Mouse (Mus musculus): ENCODE measurements around the gene Rab13. TPM values are rescaled to one million over a fixed set of nuclear protein-coding genes. Genes with fewer than 3 reads are reported as not detected.

Rab13 gene
- 28.9 and 29.8 TPM in 2 replicates for polyA plus RNA-seq (2015; fragmentation: Nextera tagmentation; extraction: Ambion mirVana)

DNA sequence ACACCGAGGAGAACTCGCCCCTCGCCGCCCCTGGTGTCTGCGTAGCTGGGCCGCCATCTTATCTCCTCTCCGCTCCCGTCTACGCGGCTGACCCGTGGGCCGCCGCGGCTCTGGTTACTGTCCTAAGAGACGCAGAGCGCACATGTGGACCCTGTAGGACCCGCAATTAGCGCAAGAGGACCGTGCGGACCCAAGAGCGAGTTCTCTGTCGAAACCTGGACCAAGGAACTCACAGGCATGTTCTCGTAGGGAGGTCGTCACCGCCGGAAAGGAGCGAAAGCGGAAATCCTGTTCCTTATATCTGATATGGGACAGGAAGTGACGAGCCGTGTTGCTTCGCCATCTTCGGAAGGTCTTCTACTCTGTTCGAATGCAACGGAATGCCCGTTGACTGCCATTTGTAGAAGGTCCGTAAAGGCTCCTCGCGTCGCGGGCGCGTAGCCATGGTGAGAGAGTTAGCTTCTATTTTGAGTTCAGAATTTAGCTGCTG is at the start of gene Rab13, which contains the start of gene Rps27:
TSS of gene Rab13 (plus strand) at position 319 of the 490 bp plus-strand sequence.
TSS of gene Rps27 (minus strand) at position 275 of the 490 bp plus-strand sequence.
- Histone ChIP-seq H3K36me3 (peaks cover 41% of the 10 kb centered on the region), H3K9me3 (no peaks in the 10 kb centered on the region), H3K4me3 (peak within 1 kb of the TSS; percentile 86), H3K4me1 (replicated peaks) (peaks cover 29% of the 10 kb centered on the region), H3K4me2 (peak within 1 kb of the TSS; percentile 95), H3K27me3 (no peaks in the 10 kb centered on the region), H3K27ac (peak within 1 kb of the TSS; percentile 92), H3K9ac (peak within 1 kb of the TSS; percentile 91)
- under 1% methylated on average over 42 of the region's 42 CpGs for WGBS
- peak; percentile 95 for ATAC-seq (ENCODE audit: low FRiP score)

DNA sequence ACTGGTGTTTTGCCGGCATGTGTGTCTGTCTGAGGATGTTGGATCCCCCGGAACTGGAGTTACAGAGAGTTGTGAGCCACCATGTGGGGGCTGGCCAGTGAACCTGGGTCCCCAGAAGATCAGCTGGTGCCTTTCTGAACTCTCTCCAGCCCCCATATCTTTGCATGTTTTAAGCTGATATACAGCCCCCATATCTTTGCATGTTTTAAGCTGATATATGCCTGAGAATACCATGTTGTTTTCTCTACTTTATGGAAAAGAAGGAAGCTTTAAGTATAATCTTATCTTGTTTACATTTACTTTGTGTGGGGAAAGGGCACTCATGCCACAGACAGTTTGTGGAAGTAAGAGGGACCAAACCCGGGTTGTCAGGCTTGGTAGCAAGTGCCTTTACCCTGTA is 33.9 kb upstream of the Rab13 start:
- no peak overlapping the region for H3K4me3 ChIP-seq
- no peak overlapping the region for H3K4me2 ChIP-seq
- ATAC-seq (ENCODE audit: low FRiP score) = no peak
- 84% methylated on average over 3 of the region's 3 CpGs for whole genome bisulfite sequencing
- no peaks in the 10 kb centered on the region for H3K27me3 ChIP-seq
- H3K9ac ChIP-seq = no peak overlapping the region
- no peak overlapping the region for H3K27ac ChIP-seq
- H3K36me3 ChIP-seq = no peaks in the 10 kb centered on the region
- H3K9me3 ChIP-seq = no peaks in the 10 kb centered on the region
- no peaks in the 10 kb centered on the region for H3K4me1 ChIP-seq (replicated peaks)

DNA sequence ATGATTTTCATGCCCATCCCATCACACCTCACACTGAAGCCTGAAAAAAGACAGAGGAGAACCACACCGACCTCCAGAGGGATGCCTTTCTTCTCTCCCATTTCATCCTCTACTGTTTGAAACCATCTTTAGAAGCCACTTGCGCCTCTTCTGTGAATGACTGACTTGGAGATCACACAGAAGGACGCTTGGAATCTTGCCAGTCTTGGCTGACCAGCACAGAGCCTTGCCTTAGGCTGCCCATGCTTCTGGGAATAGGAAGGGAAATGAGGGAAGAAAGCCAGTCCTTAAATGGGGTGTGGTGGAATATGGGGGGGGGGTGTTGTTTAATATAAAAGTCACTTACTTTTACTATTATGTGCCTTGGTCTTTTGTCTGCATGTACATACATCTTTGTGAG is 29.9 kb upstream of the Rab13 start:
- no peak overlapping the region for H3K27ac ChIP-seq
- H3K9me3 ChIP-seq = no peaks in the 10 kb centered on the region
- no peak for ATAC-seq (ENCODE audit: low FRiP score)
- H3K9ac ChIP-seq = no peak overlapping the region
- no peaks in the 10 kb centered on the region for H3K36me3 ChIP-seq
- H3K4me3 ChIP-seq = no peak overlapping the region
- no peaks in the 10 kb centered on the region for H3K27me3 ChIP-seq
- no peaks in the 10 kb centered on the region for H3K4me1 ChIP-seq (replicated peaks)
- WGBS = 80% methylated on average over 3 of the region's 3 CpGs
- no peak overlapping the region for H3K4me2 ChIP-seq

DNA sequence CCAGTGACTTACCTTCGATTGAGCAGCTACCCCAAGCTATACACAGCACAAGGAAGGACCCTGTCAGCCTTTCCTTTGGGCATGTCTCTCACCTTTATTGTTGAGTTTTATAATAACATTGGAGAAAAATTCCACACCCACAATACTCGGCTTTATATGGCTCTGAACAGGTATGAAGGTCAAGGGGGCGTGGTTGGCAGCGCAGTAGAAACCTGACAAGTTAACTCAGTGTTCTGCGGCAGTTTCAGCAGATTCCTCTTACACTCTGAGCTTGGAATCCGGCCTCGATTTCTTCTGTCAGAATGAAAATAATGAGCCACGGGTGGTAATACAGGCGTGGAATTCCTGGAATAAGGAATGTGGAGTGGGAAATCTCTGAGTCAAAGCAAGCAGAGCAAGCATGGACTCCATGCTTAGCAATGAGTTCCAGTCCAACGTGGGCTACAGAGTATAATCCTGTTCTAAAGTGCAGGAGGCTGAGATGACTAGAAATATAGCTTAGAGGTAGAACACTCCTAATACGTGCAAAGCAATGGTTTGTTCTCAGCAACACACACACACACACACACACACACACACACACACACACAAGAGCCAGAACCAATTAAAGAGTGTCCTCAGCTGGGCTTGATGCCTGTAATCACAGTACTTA is 22.5 kb upstream of the Rab13 start:
- whole genome bisulfite sequencing = 79% methylated on average over 11 of the region's 11 CpGs
- ATAC-seq (ENCODE audit: low FRiP score) = no peak

DNA sequence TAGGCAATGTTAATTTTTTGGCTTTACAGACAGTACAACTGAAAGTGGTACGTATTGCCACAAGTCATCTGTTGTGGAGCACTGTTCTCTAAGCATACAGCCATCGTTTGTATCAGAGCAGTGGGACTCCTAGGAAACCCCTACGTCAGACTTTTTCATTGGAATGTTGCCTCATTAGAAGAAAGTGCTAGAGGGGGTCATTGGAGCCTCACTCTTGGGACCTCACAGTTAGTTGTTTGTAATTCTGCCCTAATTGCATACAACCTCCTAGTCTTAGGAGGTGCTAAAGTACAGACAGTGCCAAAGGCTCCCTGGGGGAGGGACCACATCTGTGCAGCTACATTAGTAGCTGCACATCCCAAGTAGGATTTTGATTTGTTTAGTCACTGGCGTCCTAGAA is 18.7 kb upstream of the Rab13 start:
- 53% methylated on average over 4 of the region's 4 CpGs for WGBS
- Histone ChIP-seq H3K27ac (no peak overlapping the region), H3K4me1 (replicated peaks) (no peaks in the 10 kb centered on the region), H3K4me2 (no peak overlapping the region), H3K9ac (no peak overlapping the region), H3K4me3 (no peak overlapping the region), H3K9me3 (no peaks in the 10 kb centered on the region), H3K36me3 (no peaks in the 10 kb centered on the region), H3K27me3 (no peaks in the 10 kb centered on the region)
- no peak for ATAC-seq (ENCODE audit: low FRiP score)

More for the DNA sequence above, 22.5 kb upstream of the Rab13 start:
- Histone ChIP-seq H3K4me3 (no peak overlapping the region), H3K4me2 (no peak overlapping the region), H3K9me3 (no peaks in the 10 kb centered on the region), H3K27me3 (no peaks in the 10 kb centered on the region), H3K27ac (no peak overlapping the region), H3K9ac (no peak overlapping the region), H3K36me3 (no peaks in the 10 kb centered on the region), H3K4me1 (replicated peaks) (no peaks in the 10 kb centered on the region)

DNA sequence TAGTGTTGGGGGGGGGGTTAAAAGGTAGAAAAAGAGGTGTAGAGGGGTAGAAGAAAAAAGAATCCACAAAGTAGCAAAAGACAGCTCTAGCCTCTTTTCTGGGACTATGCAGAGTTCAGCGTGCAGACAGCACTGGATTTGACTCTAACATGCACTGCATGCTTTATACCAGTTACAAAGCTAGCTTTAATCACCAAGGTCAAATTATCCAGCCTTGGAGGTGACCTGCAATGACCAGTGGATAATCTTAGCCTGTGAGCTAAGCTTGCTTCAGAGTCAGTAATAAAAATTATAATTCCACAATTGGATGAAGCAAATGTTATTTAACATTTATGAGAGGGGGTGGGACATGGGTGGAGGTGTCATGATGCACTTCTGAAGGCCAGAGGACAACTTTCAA is 17.9 kb upstream of the Rab13 start:
- Histone ChIP-seq H3K4me1 (replicated peaks) (no peaks in the 10 kb centered on the region), H3K9ac (no peak overlapping the region), H3K27ac (no peak overlapping the region), H3K27me3 (no peaks in the 10 kb centered on the region), H3K4me2 (no peak overlapping the region), H3K36me3 (no peaks in the 10 kb centered on the region), H3K9me3 (no peaks in the 10 kb centered on the region), H3K4me3 (no peak overlapping the region)
- WGBS = 86% methylated on average over 1 of the region's 1 CpGs
- no peak for ATAC-seq (ENCODE audit: low FRiP score)

DNA sequence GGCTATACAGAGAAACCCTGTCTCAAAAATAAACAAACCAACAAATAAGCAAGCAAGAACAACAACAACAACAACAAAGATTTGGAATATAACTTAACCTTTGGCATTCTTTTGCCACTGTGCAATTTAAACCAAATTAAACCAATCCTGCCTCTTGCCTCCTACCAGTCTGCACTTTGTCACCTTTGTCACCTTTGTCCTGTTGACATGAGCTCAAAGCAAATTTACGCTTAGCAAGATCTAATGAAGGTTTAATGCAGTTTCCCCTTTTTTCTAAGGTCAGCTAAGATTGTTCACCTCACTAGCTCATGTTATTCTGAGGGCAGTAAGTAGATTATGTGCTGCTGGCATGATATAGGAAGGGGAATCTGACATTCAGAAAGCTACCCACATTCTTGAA is 15.9 kb upstream of the Rab13 start:
- WGBS = 91% methylated on average over 1 of the region's 1 CpGs
- Histone ChIP-seq H3K9ac (no peak overlapping the region), H3K9me3 (no peaks in the 10 kb centered on the region), H3K4me2 (no peak overlapping the region), H3K27ac (no peak overlapping the region), H3K4me3 (no peak overlapping the region), H3K27me3 (no peaks in the 10 kb centered on the region), H3K36me3 (no peaks in the 10 kb centered on the region), H3K4me1 (replicated peaks) (no peaks in the 10 kb centered on the region)
- ATAC-seq (ENCODE audit: low FRiP score) = no peak

DNA sequence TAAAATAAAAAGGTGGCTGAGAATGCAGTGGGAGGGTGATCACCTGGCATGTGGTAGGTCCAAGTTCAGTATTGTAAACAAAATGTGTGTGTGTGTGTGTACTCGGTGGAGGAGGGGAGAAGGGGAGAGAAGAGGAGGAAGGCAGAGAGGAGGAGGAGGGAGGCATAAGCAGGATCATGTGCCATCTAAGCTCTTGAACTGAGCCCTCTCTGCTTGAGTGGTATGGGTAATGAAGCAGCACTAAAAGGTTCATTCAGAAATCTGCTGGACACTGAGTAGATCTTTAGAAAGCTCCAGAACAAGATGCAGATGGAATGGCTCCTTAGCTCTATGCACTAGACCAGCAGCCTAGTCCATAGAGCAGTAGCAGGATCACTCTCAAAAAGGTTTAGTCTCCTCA is 10.6 kb upstream of the Rab13 start:
- WGBS = 62% methylated on average over 1 of the region's 1 CpGs
- Histone ChIP-seq H3K27ac (no peak overlapping the region), H3K9ac (no peak overlapping the region), H3K4me1 (replicated peaks) (no peaks in the 10 kb centered on the region), H3K27me3 (no peaks in the 10 kb centered on the region), H3K4me3 (no peak overlapping the region), H3K9me3 (no peaks in the 10 kb centered on the region), H3K4me2 (no peak overlapping the region), H3K36me3 (peaks cover 10% of the 10 kb centered on the region)
- no peak for ATAC-seq (ENCODE audit: low FRiP score)

DNA sequence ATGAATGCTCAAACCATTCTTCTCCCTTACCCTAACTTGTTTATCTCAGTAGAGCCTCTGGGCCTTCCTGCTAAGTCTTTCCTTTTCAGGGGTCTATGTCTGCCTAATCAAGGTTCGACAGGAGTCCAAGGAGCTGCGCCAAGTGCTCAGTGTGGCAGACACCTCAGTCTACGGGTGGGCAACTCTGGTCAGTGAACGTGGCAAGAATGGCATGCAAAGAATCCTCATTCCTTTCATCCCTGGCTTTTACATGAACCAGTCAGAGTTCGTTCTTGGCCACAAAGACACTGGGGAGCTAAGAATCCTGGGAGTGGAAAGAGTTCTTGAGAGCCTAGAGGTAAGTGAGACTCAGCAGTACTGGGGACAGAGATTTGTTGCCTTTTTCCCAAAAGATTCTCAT is 9.9 kb upstream of the Rab13 start:
- H3K27me3 ChIP-seq = no peaks in the 10 kb centered on the region
- H3K4me2 ChIP-seq = no peak overlapping the region
- no peaks in the 10 kb centered on the region for H3K9me3 ChIP-seq
- no peaks in the 10 kb centered on the region for H3K4me1 ChIP-seq (replicated peaks)
- no peak overlapping the region for H3K9ac ChIP-seq
- peaks cover 17% of the 10 kb centered on the region for H3K36me3 ChIP-seq
- 78% methylated on average over 5 of the region's 5 CpGs for WGBS
- no peak overlapping the region for H3K27ac ChIP-seq
- no peak overlapping the region for H3K4me3 ChIP-seq
- ATAC-seq (ENCODE audit: low FRiP score) = no peak

DNA sequence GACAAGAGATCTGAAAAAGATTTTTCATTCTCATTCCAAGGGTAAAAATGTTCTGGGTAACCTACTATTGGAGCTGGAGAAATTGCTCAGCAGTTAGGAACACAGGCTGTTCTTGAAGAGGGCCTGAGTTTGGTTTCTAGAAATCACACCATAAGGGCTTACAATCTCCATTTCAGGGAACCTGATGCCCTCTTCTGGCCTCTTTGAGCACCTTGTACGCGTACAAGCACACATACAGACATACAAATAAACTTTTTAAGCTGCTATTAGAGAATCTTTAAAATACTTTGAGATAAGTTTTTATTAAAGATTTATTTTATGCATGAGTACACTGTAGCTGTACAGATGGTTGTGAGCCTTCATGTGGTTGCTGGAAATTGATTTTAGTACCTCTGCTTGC is 8.9 kb upstream of the Rab13 start:
- WGBS = 95% methylated on average over 2 of the region's 2 CpGs

DNA sequence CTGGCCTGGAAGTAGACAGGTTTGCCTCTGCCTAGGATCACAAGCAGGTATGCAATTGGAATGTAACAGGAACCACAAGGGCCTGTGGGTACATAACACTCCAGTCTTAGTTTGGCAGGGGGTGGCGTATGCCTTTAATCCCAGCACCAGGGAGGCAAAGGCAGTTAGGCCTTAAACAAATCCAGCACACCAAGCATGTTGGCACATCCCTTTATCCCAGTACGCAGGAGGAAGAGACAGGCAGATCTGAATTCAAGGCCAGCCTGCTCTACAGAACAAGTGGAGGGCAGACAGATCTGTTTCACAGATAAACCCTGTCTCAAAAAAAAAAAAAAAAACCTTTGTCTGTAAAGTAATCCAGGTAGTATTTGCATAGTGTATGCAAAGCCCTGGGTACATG is 4.8 kb upstream of the Rab13 start:
- Histone ChIP-seq H3K4me1 (replicated peaks) (peaks cover 23% of the 10 kb centered on the region), H3K4me2 (no peak overlapping the region), H3K9me3 (no peaks in the 10 kb centered on the region), H3K4me3 (no peak overlapping the region), H3K9ac (no peak overlapping the region), H3K27ac (no peak overlapping the region), H3K36me3 (peaks cover 56% of the 10 kb centered on the region), H3K27me3 (no peaks in the 10 kb centered on the region)
- WGBS = 94% methylated on average over 2 of the region's 2 CpGs
- no peak for ATAC-seq (ENCODE audit: low FRiP score)

More for the DNA sequence above, 8.9 kb upstream of the Rab13 start:
- no peaks in the 10 kb centered on the region for H3K9me3 ChIP-seq
- no peak for ATAC-seq (ENCODE audit: low FRiP score)
- no peak overlapping the region for H3K4me2 ChIP-seq
- no peak overlapping the region for H3K4me3 ChIP-seq
- H3K4me1 ChIP-seq (replicated peaks) = no peaks in the 10 kb centered on the region
- no peak overlapping the region for H3K27ac ChIP-seq
- H3K27me3 ChIP-seq = no peaks in the 10 kb centered on the region
- H3K36me3 ChIP-seq = peaks cover 26% of the 10 kb centered on the region
- H3K9ac ChIP-seq = no peak overlapping the region

DNA sequence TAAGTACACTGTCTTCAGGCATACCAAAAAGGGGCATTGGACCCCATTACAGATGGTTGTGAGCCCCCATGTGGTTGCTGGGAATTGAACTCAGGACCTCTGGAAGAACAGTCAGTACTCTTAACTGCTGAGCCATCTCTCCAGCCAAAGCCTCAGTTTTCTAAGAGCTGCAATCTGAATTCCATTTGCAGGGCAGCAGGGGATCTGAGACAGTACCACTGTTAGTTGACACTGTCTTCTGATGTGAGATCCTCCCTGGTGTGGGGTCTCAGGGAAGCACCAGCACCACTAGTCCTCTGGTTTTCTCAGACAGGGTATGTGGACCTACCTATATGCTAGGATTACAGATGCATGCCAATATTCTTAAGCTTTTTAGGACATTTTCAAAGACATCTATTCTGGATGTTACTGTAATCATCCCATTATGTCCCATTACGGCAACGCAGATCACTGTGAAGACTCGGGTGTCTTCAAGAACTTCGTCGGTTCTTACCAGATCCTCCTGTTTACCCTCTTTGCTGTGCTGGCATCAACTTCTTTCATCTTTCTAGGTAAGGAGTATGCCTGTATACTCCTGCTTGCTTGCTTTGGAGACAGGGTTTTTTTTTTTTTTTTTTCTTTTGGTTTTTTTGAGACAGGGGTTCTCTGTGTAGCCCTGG is 3.5 kb upstream of the Rab13 start:
- 91% methylated on average over 5 of the region's 5 CpGs for WGBS
- Histone ChIP-seq H3K4me2 (no peak overlapping the region), H3K36me3 (peaks cover 56% of the 10 kb centered on the region), H3K4me3 (no peak overlapping the region), H3K4me1 (replicated peaks) (peaks cover 29% of the 10 kb centered on the region), H3K9ac (no peak overlapping the region), H3K27me3 (no peaks in the 10 kb centered on the region), H3K27ac (no peak overlapping the region), H3K9me3 (no peaks in the 10 kb centered on the region)
- ATAC-seq (ENCODE audit: low FRiP score) = no peak

Measured in hindbrain, embryonic 13.5 days (tissue).